Mouse (Mus musculus): Measurements from ENCODE around the gene Mag. TPM values are rescaled to one million over a fixed set of nuclear protein-coding genes. Genes with fewer than 3 reads are reported as not detected.

Mag gene
- total and polyA plus RNA-seq, 2 experiments from 2014 or later: 14.4 to 48.7 TPM

- Histone ChIP-seq H3K27me3 (ENCODE audit: insufficient read depth, low read length) (no peaks in the 10 kb centered on the region), H3K4me3 (ENCODE audit: low read length) (peak overlapping the region; percentile 74), H3K9ac (replicated peaks; ENCODE audit: low read length) (peak overlapping the region; percentile 98), H3K9me3 (ENCODE audit: low read length) (no peaks in the 10 kb centered on the region), H3K4me1 (ENCODE audit: insufficient read depth, low read length) (peaks cover 15% of the 10 kb centered on the region), H3K27ac (peak overlapping the region; percentile 98), H3K36me3 (ENCODE audit: insufficient read depth, low read length) (peaks cover 24% of the 10 kb centered on the region), H3K4me2 (ENCODE audit: low read depth, low read length) (peak overlapping the region; percentile 86)
- WGBS: under 1% methylated on average over 43 of the region's 43 CpGs
- peak; percentile 95 for DNase-seq (ENCODE audit: low spot score)
- peak; percentile 67 for ATAC-seq
- TF ChIP-seq CTCF (IDR thresholded peaks at IDR 0.05; ENCODE audit: low read depth): no peak
Measured at GRCm38 (mm10) chr7:30957367-30957783, 42.7 kb upstream of the Mag start.

- peak; percentile 91 for DNase-seq (ENCODE audit: low spot score)
- Histone ChIP-seq H3K27ac (peak within 1 kb of the TSS; percentile 98), H3K4me2 (ENCODE audit: low read depth, low read length) (peak within 1 kb of the TSS; percentile 86), H3K9me3 (ENCODE audit: low read length) (no peaks in the 10 kb centered on the region), H3K36me3 (ENCODE audit: insufficient read depth, low read length) (peaks cover 29% of the 10 kb centered on the region), H3K9ac (replicated peaks; ENCODE audit: low read length) (peak within 1 kb of the TSS; percentile 98), H3K4me3 (ENCODE audit: low read length) (peak within 1 kb of the TSS; percentile 74), H3K27me3 (ENCODE audit: insufficient read depth, low read length) (no peaks in the 10 kb centered on the region), H3K4me1 (ENCODE audit: insufficient read depth, low read length) (peaks cover 15% of the 10 kb centered on the region)
- ATAC-seq: peak; percentile 76
- no peak for TF ChIP-seq CTCF (IDR thresholded peaks at IDR 0.05; ENCODE audit: low read depth)
- WGBS: 0% methylated on average over 25 of the region's 82 CpGs
Measured at GRCm38 (mm10) chr7:30956756-30957366, 42.2 kb upstream of the Mag start, which contains the start of gene Usf2. Gene Usf2, minus strand, starts transcription at chr7:30956803.

- Histone ChIP-seq H3K36me3 (ENCODE audit: insufficient read depth, low read length) (peaks cover 31% of the 10 kb centered on the region), H3K4me3 (ENCODE audit: low read length) (peak overlapping the region; percentile 74), H3K27ac (peak overlapping the region; percentile 98), H3K4me2 (ENCODE audit: low read depth, low read length) (peak overlapping the region; percentile 86), H3K9me3 (ENCODE audit: low read length) (no peaks in the 10 kb centered on the region), H3K9ac (replicated peaks; ENCODE audit: low read length) (peak overlapping the region; percentile 98), H3K4me1 (ENCODE audit: insufficient read depth, low read length) (peaks cover 15% of the 10 kb centered on the region), H3K27me3 (ENCODE audit: insufficient read depth, low read length) (no peaks in the 10 kb centered on the region)
- WGBS: 0% methylated on average over 18 of the region's 49 CpGs
- ATAC-seq: peak; percentile 55
- no peak for DNase-seq (ENCODE audit: low spot score)
- TF ChIP-seq CTCF (IDR thresholded peaks at IDR 0.05; ENCODE audit: low read depth): no peak
Measured at GRCm38 (mm10) chr7:30956357-30956751, 41.7 kb upstream of the Mag start.

DNA sequence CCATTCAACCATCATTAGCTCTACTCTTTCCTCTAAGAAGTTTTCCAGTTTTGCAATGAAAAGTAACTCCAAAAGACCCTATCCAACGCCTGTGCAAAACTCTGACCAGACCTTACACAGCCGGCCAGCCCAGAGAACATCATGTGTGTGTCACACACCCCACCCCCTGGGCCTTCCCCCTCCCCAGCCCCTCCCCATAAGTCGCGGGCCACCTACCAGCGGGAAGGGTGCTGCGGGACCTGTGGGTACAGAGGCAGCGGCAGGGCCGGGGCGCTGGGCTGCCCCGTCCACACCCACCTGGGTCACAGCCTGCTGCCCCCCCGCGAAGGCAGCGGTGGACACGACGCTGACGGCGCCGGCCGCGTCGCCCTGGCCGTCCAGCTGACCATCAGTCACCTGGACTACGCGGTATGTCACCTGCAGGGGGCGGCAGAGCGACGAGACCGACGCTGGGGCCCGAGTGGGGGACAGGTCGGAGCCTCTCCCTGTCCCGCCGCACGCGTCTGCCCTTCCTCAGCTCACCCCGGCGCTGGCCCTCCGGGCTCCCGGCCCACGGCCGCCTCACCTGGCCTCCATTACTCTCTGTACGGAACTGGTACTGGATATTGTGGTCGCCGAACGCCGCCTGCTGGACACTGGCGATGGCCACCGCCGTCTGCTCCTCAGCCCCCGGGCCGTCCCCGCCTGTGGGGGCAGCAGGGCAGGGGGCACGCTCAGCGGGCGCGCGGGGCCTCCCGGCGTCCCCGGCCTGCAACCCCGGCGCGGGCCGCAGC is 41.1 kb upstream of the Mag start:
- H3K4me2 ChIP-seq (ENCODE audit: low read depth, low read length): peak overlapping the region; percentile 86
- DNase-seq (ENCODE audit: low spot score) (peak; percentile 89), ATAC-seq (peak; percentile 75)
- TF ChIP-seq CTCF (IDR thresholded peaks at IDR 0.05; ENCODE audit: low read depth): peak; percentile 67
- H3K9me3 ChIP-seq (ENCODE audit: low read length): no peaks in the 10 kb centered on the region
- peak overlapping the region; percentile 98 for H3K27ac ChIP-seq
- under 1% methylated on average over 48 of the region's 64 CpGs for WGBS
- H3K4me1 ChIP-seq (ENCODE audit: insufficient read depth, low read length): peaks cover 15% of the 10 kb centered on the region
- peak overlapping the region; percentile 74 for H3K4me3 ChIP-seq (ENCODE audit: low read length)
- peak overlapping the region; percentile 98 for H3K9ac ChIP-seq (replicated peaks; ENCODE audit: low read length)
- peaks cover 31% of the 10 kb centered on the region for H3K36me3 ChIP-seq (ENCODE audit: insufficient read depth, low read length)
- no peaks in the 10 kb centered on the region for H3K27me3 ChIP-seq (ENCODE audit: insufficient read depth, low read length)

DNA sequence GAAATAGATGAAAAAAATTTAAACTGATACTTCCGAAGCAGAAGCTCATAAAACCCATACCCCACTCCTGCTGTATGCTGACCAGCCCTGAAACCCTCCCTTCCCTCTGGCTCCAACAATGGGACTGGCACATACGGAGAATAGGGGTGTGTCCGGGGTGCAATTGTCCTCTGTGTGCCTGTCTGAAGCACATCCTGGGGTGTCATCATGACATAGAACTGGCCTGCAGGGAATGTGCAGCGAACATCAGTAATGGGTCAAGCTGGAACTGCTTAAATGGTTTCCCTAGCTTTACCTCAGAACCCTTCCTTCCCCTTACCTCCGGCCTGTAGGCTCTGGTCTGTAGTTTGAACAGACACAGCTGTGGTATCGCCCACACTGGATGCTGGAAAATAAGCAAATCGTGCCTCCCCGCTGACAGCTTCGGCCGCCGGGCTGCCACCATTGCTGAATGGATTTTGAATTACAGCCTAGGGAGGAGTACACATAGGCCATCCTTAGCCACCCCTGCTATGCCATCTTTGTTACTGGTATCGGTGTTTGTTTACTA is 40.4 kb upstream of the Mag start:
- peaks cover 15% of the 10 kb centered on the region for H3K4me1 ChIP-seq (ENCODE audit: insufficient read depth, low read length)
- H3K4me3 ChIP-seq (ENCODE audit: low read length): peak overlapping the region; percentile 74; the same call in 1 of the 2 replicates
- no peaks in the 10 kb centered on the region for H3K27me3 ChIP-seq (ENCODE audit: insufficient read depth, low read length)
- H3K4me2 ChIP-seq (ENCODE audit: low read depth, low read length): peak overlapping the region; percentile 86
- 80% methylated on average over 12 of the region's 12 CpGs for WGBS
- DNase-seq (ENCODE audit: low spot score): no peak
- no peak for TF ChIP-seq CTCF (IDR thresholded peaks at IDR 0.05; ENCODE audit: low read depth)
- no peaks in the 10 kb centered on the region for H3K9me3 ChIP-seq (ENCODE audit: low read length)
- H3K36me3 ChIP-seq (ENCODE audit: insufficient read depth, low read length): peaks cover 31% of the 10 kb centered on the region
- peak overlapping the region; percentile 98; the same call in 1 of the 2 replicates for H3K9ac ChIP-seq (replicated peaks; ENCODE audit: low read length)
- ATAC-seq: no peak
- H3K27ac ChIP-seq: no peak overlapping the region

- Histone ChIP-seq H3K9ac (replicated peaks; ENCODE audit: low read length) (no peak overlapping the region), H3K4me2 (ENCODE audit: low read depth, low read length) (no peak overlapping the region), H3K4me1 (ENCODE audit: insufficient read depth, low read length) (peaks cover 15% of the 10 kb centered on the region), H3K4me3 (ENCODE audit: low read length) (no peak overlapping the region), H3K36me3 (ENCODE audit: insufficient read depth, low read length) (peaks cover 31% of the 10 kb centered on the region), H3K27ac (no peak overlapping the region), H3K9me3 (ENCODE audit: low read length) (no peaks in the 10 kb centered on the region), H3K27me3 (ENCODE audit: insufficient read depth, low read length) (no peaks in the 10 kb centered on the region)
- ATAC-seq (no peak), DNase-seq (ENCODE audit: low spot score) (no peak)
- WGBS: 74% methylated on average over 3 of the region's 3 CpGs
- TF ChIP-seq CTCF (IDR thresholded peaks at IDR 0.05; ENCODE audit: low read depth): peak; percentile 24
Measured at GRCm38 (mm10) chr7:30954036-30954435, 39.4 kb upstream of the Mag start.

All from hindbrain, postnatal 0 days (tissue).